Mouse (Mus musculus) stomach, postnatal 0 days (tissue): ENCODE results near the gene Vdr.

Experiments
- CTCF ChIP-seq: IDR thresholded peaks from 2 replicates; pipeline ENCODE4 v1.5.1; 2016; ENCODE audit warnings: antibody characterized with exemption, low read depth, mild to moderate bottlenecking, moderate library complexity
- EP300 ChIP-seq: optimal IDR thresholded peaks from 2 replicates; pipeline ENCODE3; 2016; ENCODE audit warnings: antibody characterized with exemption

GRCm38 (mm10) chr15:97828221-97828842, 82.1 kb downstream of the Vdr start:
- TF ChIP-seq CTCF, result no peak
- no peak for TF ChIP-seq EP300
